Mouse (Mus musculus) ES-E14 (cell line): ENCODE data around the gene Ldlrap1.

ENCODE experiments used
- HCFC1 ChIP-seq: IDR thresholded peaks from 2 replicates; pipeline ENCODE4 v1.6.1; 2012; ENCODE audit warnings: low read length, inconsistent platforms, borderline replicate concordance; ENCODE audit not compliant: insufficient read depth
- MAFK ChIP-seq: IDR thresholded peaks from 2 replicates; pipeline ENCODE4 v1.6.1; 2014; ENCODE audit warnings: mild to moderate bottlenecking, low read depth, low read length, inconsistent platforms; ENCODE audit not compliant: insufficient read depth
- ZC3H11A ChIP-seq: IDR thresholded peaks from 2 replicates; pipeline ENCODE4 v1.6.1; 2012; ENCODE audit warnings: low read depth, mild to moderate bottlenecking, inconsistent platforms, low read length, borderline replicate concordance

GRCm38 (mm10) chr4:134784701-134785100 lies 16.9 kb upstream of the Ldlrap1 start:
- TF ChIP-seq HCFC1 (no peak), MAFK (no peak), ZC3H11A (no peak)
